Mouse (Mus musculus): ENCODE measurements around the gene Pla2g4b.

DNA sequence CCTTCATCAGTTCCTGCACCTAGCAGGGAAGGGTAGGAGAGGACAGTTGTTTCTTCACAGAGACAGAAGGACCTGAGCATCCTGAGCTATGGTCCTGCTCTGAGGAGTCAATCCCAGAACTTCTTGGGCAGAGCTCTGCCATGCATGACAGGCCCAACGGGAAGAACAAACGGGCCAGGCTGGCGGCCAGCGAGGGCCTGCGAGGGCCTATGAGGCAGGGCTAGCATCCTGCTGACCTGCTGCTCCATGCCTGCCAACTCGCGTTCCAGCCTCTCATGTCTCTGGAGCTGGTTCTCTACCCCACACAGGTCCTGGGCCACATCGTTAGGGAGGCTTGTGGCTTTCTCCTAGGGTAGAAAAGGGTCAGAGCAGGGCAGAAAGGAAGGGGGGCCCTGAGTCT is 29.0 kb downstream of the Pla2g4b start:
- no peak for TF ChIP-seq CTCF (IDR thresholded peaks at IDR 0.05; ENCODE audit: low read depth)
- TF ChIP-seq EP300 (IDR thresholded peaks at IDR 0.05; ENCODE audit: low read depth): no peak
